Mouse (Mus musculus) 416B (cell line): Measurements from ENCODE around the gene Oasl2.
"Not testable (repeated sequence)": the region's sequence is repeated elsewhere in the genome, so short reads cannot be mapped to it uniquely, and the experiment has no call there.

ENCODE experiments used
- DNase-seq: peaks from one replicate; pipeline ENCODE4 v3.0.0; 2011; ENCODE audit warnings: low read depth

The Oasl2 gene

GRCm38 (mm10) chr5:114896688-114897373 is at the start of gene Oasl2:
Gene Oasl2 (plus strand): TSS chr5:114896936.
- DNase-seq = peak; percentile 51

GRCm38 (mm10) chr5:114851565-114852236 is 45.0 kb upstream of the Oasl2 start:
- DNase-seq = no peak

- not testable (repeated sequence) for DNase-seq
Measured at GRCm38 (mm10) chr5:114853364-114853763, 43.4 kb upstream of the Oasl2 start, which contains the start of gene 4930519G04Rik. Gene 4930519G04Rik (plus strand): TSS chr5:114853664.

GRCm38 (mm10) chr5:114858582-114858981 is 38.2 kb upstream of the Oasl2 start, which contains the start of gene Gm9936:
Gene Gm9936 (minus strand): TSS chr5:114858682.
- no peak for DNase-seq

GRCm38 (mm10) chr5:114859253-114859652 is 37.5 kb upstream of the Oasl2 start:
- DNase-seq = peak; percentile 70

GRCm38 (mm10) chr5:114861730-114862129 is 35.0 kb upstream of the Oasl2 start:
- DNase-seq = no peak

- DNase-seq = no peak
Measured at GRCm38 (mm10) chr5:114864813-114865212, 31.9 kb upstream of the Oasl2 start.

- no peak for DNase-seq
Measured at GRCm38 (mm10) chr5:114865279-114865678, 31.5 kb upstream of the Oasl2 start.

- DNase-seq = peak; percentile 59
Measured at GRCm38 (mm10) chr5:114875858-114876257, 20.9 kb upstream of the Oasl2 start.

- no peak for DNase-seq
Measured at GRCm38 (mm10) chr5:114876331-114876730, 20.4 kb upstream of the Oasl2 start.

GRCm38 (mm10) chr5:114877487-114877886 is 19.2 kb upstream of the Oasl2 start:
- DNase-seq = no peak

GRCm38 (mm10) chr5:114879399-114879798 is 17.3 kb upstream of the Oasl2 start:
- DNase-seq = no peak

- DNase-seq = not testable (repeated sequence)
Measured at GRCm38 (mm10) chr5:114882319-114882718, 14.4 kb upstream of the Oasl2 start.

GRCm38 (mm10) chr5:114883022-114883421 is 13.7 kb upstream of the Oasl2 start:
- peak; percentile 10 for DNase-seq

GRCm38 (mm10) chr5:114886801-114887200 is 9.9 kb upstream of the Oasl2 start:
- no peak for DNase-seq

- no peak for DNase-seq
Measured at GRCm38 (mm10) chr5:114888995-114889394, 7.7 kb upstream of the Oasl2 start.

- no peak for DNase-seq
Measured at GRCm38 (mm10) chr5:114895542-114895941, 1.2 kb upstream of the Oasl2 start.

- peak; percentile 47 for DNase-seq
Measured at GRCm38 (mm10) chr5:114897374-114897793, 648 bp downstream of the Oasl2 start.

GRCm38 (mm10) chr5:114898857-114899256 is 2.1 kb downstream of the Oasl2 start:
- DNase-seq = no peak

- peak; percentile 70 for DNase-seq
Measured at GRCm38 (mm10) chr5:114902413-114902812, 5.7 kb downstream of the Oasl2 start.

- DNase-seq = no peak
Measured at GRCm38 (mm10) chr5:114908598-114909305, 12.0 kb downstream of the Oasl2 start.

- peak; percentile 74 for DNase-seq
Measured at GRCm38 (mm10) chr5:114913686-114914085, 16.9 kb downstream of the Oasl2 start.

- DNase-seq = no peak
Measured at GRCm38 (mm10) chr5:114914855-114915254, 18.1 kb downstream of the Oasl2 start.
